Mouse (Mus musculus) G1E-ER4 (cell line): ENCODE data around the gene Palm3. TPM values are rescaled to one million over a fixed set of nuclear protein-coding genes. Genes with fewer than 3 reads are reported as not detected.

Experiments
- GATA1 ChIP-seq: IDR thresholded peaks from one replicate; pipeline ENCODE4 v1.8.0; 2012; ENCODE audit warnings: low read length, inconsistent platforms
- polyA plus RNA-seq: library from polyadenylated mRNA; stranded (reverse); fragments of >175 nt; gene quantifications from 2 replicates; pipeline ENCODE4 v1.2.3, GENCODE M21; 2012

Palm3 gene
- polyA plus RNA-seq, 1 experiment, result 0.55 TPM

DNA sequence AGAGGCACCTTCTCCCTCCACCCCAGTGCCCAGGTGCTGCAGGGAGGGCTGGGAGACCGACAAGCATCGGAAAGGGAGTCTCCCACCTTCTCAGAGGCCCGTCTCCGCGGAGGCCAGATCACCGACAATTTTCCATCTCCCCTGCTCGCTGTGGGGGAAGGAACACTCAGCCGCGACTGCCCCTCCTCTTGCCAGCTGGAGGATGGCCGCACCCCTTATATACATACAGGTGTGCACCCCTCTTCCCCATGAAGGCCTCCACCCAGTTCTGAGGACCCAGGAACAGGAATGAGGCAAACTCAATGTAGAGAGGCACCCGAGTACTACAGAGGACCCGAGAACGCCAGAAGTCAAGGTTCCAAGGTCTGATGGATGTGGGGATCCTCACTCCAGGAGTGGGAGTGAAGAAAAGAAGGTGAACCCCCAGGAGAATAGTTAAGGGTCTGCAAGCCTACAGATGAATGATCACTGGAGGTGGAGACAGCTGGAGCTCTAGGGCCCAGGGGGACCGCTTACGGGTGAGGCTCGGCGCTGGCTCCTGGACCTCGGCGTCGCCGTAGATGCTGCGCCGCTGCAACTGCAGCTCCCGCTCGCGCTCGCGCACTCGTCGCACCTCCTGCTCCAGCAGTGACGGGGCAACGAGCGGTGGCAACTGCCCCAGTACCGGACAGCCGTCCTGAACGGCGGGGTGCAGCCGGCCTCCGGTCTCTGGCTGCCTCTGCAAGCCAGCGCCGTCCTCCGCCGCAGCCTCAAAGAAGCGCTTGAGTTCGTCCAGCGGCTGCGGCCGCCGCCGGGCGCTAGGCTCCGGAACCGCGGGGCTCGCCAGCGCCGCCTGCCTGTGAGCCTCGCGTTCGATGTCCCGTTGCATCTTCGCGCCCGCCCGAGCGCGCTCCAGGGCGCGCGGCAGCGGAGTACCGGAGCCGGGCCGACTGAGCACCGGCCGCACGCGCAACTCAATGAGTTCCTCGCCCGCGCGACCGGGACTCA, 10.4 kb upstream of the Palm3 start:
- TF ChIP-seq GATA1, result no peak

DNA sequence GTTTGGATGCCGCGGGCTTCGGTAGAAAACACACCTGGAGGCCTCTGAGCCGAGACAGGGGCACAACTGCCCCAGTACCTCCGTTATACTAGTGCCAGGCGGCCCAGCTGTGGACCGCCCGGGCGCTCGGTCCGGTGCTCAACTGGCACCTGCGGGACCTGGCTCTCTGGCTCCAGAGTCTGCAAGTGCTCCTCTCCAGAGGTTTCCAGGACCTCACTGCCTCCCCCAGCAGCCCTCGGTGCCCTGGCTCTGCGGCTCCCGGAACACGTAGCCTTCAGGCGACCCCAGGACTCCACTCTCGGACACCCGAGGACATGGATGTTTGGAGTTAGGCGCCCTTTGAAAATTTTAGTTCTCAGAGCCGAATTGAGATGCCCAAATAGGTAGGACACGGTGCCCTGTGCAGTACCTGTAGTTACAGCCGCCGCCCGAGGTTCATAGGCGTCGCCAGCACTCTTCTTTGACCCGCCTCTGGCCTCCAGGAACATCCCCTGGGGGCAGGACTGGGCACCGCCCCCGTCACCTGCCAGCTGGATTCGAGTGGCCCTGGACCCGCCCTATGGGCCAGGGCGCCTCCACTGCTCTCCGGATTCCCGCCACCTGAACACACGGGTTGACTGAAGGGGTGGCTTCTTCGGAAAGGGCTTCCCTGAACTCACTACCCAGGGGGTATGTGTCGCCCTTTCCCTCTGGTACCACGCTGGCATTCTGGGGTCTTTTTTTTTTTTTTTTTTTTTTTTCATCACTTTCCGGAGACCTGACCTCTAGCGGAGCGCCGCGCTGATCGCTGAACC, 9.4 kb upstream of the Palm3 start, which contains the start of gene 2210011C24Rik:
Gene 2210011C24Rik (minus strand): TSS at position 467 of the 794 bp plus-strand sequence.
- TF ChIP-seq GATA1, result no peak

DNA sequence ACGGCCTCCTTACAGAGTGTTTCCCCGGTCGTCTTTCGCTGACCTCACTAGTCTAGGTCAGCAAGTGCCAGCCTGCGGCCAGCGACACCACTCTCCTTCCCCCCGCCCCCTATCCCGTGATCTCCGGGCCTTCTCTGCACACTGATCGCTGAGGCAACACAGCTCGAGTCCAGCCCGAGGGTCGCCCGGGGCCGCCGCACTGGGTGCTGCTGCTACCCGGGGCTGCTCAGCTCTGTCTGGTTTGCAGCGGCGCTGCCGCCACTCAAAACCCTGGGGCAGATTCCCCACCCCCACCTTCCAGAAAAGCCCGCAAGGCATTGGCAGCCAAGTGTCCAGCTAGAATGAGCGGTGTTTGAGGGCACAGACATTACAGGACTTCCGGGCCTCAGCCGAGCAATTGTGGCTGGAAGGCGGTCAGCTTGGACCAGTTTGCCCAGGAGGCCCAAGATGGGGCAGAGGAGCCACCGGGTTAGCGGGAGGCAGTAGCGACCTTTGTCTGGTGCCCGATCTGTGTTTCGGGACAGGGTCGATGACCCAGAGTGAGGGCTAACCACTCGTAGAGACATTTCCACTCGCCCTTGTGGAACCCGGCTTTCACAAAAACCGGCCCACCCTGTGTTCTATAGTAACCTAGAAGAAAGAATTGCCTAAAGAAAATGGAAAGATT, 8.6 kb upstream of the Palm3 start:
- no peak for TF ChIP-seq GATA1

GRCm38 (mm10) chr8:84015833-84016232, 5.4 kb upstream of the Palm3 start:
- TF ChIP-seq GATA1, result no peak

GRCm38 (mm10) chr8:84019738-84020137, 1.5 kb upstream of the Palm3 start:
- TF ChIP-seq GATA1, result no peak

DNA sequence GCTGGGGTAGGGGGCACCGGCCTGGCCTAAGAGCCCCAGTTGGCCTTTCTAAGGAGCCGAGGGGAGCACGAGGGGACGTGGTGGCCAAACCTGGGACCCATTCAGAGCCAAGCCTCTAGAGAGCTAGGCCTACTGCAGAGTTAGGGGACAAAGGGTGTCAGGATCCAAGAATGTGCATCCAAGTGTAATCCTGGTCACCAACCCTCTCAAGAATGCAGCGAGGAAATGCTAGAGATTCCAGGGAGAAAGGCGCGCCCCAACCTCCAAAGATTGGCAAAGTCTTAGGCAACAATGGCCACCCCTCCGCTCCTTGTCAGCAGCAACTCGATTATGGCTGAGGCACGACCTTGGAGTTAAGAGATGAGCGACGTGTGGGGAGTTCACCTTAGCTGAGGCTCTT, 298 bp downstream of the Palm3 start:
- TF ChIP-seq GATA1, result no peak

DNA sequence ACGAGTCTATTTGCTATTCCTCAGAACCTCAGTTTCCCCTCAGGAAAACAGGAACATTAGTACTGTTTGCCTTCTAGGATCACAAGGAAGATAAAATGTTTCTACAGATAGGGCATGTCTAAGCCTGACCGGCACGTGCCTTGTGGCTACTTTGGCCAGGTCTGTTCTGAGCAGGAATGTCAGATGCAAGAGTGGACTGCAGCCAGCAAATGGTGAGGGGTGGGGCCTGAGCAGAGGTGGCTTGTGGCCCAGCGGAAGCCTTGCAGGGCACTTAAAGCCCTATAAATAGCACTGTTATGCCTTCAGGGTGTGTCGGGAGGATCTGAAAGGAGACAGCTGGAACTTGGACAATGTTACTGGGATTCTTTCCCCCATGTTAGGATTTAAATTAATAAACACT, 1.8 kb downstream of the Palm3 start:
- no peak for TF ChIP-seq GATA1

- no peak for TF ChIP-seq GATA1
Measured at GRCm38 (mm10) chr8:84023631-84024030, 2.4 kb downstream of the Palm3 start.

DNA sequence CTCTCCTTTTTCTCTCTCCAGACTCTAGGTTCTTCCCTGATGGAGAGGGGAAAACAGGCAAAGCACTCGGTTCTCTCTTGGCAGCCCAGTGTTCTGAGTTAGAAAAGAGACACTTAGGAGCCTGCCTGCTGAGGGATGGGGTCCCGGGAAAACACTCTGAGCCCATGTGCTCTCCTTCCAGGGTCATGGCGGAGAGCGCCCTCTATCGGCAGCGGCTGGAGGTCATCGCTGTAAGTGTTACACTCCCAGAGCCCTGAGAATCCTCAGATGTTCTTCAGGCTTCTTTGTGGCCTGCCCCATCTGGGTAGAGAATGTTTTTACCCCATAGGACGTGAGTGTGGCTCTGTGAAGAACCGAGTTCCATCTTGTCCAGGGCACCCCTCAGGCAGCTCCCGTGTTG, 2.9 kb downstream of the Palm3 start:
- TF ChIP-seq GATA1, result no peak

DNA sequence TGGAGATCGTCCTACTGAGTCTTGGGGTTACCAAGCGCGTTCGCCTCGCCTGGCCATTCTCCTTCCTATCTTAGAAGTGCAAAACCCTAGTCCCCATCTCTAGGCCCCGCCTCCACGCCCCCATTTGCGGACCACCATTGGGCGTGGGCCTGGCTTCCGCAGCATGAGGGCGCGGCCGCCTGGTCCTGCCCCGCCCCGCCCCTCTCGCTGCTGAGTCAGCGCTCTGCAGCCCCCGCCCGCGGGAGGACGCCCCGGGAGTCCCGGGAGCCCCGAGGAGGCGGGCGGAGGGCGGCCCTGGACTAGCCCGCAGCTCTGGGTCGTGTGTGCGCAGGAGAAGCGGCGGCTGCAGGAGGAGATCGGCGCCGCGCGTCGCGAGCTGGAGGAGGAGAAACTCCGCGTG, 4.6 kb downstream of the Palm3 start:
- no peak for TF ChIP-seq GATA1

GRCm38 (mm10) chr8:84027449-84027848, 6.2 kb downstream of the Palm3 start:
- TF ChIP-seq GATA1, result no peak

DNA sequence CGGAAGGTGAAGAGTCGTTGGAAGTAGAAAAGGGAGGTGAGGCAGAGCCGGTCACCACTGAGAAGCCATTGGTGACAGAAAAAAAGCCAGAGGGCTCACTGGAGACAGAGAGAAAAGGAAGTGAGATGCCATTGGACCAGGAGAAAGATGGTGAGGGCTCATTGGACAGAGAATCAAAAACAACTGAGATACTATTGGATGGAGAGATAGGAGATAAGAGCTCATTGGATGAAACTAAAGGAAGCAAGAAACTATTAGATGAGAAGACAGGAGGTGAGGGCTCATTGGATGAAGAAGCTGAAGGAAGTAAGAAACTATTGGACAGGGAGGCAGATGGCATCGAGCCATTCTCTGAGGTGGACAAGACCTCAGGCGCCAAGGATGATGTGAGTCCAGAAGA, 8.0 kb downstream of the Palm3 start:
- no peak for TF ChIP-seq GATA1

DNA sequence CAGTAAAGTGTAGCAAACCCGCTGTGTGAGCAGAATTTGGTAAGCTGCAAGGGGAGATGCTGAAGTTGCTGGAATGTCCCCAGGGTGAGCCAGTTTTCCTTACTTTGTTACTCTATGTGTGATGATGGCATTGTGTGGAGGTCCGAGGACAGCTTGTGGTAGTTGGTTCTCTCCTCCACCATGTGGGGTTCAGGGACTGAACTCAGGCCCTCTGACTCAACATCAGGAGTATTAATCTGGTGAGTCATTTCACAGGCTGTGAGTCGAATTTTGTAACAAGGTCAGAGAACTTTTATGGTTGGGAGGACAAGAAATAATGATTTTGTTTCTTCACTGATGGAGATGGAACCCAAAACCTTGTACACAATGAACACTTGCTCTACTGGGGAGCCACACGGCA, 11.5 kb downstream of the Palm3 start:
- TF ChIP-seq GATA1, result no peak

DNA sequence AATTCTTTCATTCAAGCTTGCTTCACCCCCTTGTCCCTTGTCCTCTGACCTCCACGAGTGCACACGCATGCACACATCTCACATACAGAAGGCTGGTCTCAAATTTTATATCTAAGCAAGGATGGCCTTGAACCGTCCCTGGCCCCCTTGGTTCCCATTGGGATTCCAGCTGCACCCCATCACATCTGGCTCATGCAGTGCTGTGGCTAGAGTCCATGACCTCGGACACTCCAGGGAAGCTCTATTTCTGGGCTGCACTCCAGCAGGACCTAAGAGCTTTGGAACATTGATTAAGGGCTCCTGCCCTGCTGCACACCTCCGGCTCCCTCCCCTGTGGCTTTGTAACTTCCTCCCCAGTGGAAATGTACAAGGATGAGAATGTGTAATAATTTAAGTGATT, 16.7 kb downstream of the Palm3 start:
- no peak for TF ChIP-seq GATA1

DNA sequence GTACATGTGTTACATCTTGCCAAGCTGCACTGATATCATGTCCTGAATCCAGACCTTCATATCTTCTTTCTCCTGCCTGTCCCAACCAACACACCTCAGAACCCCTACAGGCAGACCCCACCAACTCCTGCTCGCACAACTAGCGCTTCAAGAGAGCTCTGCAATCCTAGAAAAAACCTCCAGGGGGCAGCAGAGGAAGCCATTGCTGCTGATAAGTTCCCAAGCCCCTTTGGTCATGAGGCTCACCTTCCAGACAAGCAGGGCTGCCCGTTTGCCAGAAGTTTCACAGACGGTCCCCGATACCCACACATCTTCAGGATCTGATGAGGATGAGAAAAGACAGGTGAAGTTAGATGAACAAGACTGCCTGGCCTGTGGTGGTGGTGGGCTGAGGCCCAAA, 17.8 kb downstream of the Palm3 start:
- no peak for TF ChIP-seq GATA1

DNA sequence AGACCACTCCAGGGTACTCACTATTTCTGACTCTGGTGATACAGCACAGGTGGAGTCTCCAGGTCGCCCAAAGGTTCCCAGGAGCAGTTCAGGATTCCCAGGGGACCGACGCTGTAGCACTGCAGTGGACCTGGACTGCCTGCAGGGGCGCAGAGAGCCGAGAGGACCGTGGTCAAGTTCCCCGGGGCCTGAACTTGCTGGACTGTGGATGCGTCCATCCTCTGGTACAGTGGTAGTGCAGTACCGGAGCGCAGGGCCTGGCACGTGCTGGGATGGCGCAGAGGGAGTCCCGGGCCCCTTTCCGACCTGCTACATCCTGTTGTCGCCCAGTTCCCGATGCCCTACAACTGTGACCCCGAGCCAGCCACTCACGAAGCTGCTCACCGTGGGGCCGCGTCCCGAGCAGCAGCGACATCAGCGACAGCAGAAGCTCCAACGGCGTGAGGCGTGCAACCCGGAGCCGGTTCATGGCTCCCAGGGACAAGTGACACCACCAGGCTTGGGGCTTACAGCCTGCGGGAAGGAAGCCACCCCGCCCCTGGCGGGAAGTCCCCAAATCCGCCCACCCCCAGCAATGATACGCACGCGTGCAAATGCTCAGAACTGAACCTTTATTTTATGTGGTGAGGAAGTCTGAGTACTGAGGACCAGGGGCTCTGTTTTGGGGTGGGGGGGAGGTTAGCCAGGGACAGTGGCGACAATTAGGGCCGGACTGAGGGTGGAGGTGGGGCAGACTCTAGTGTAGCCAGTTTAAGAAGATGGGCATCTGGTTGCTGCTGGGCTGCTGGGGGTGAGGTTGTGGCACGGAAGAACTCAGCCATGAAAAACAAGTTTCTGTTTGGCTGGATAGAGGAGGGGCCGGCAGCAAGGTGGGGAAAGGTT, 21.0 kb downstream of the Palm3 start, which contains the start of gene Il27ra:
Gene Il27ra (minus strand): TSS at position 524 of the 882 bp plus-strand sequence.
- no peak for TF ChIP-seq GATA1
